Mouse (Mus musculus): Measurements from ENCODE around the gene Pik3c2b. TPM values are rescaled to one million over a fixed set of nuclear protein-coding genes. Genes with fewer than 3 reads are reported as not detected.

Gene Pik3c2b
- polyA plus RNA-seq (2014; fragmentation: Nextera tagmentation; extraction: Ambion mirVana): 6.4 and 7.7 TPM in 2 replicates

- Histone ChIP-seq H3K36me3 (ENCODE audit: control insufficient read depth, insufficient read depth, low read length) (no peaks in the 10 kb centered on the region), H3K4me1 (ENCODE audit: control insufficient read depth, insufficient read depth, low read length) (peaks cover 7% of the 10 kb centered on the region; the same call in 1 of the 2 replicates), H3K27me3 (ENCODE audit: control insufficient read depth, insufficient read depth, low read length) (no peaks in the 10 kb centered on the region), H3K4me2 (ENCODE audit: low read depth, severe bottlenecking) (peak within 1 kb of the TSS; percentile 93), H3K9me3 (ENCODE audit: control insufficient read depth, low read length) (no peaks in the 10 kb centered on the region), H3K27ac (replicated peaks; ENCODE audit: low read depth, low read length) (peak within 1 kb of the TSS; percentile 68; the same call in 1 of the 2 replicates), H3K4me3 (ENCODE audit: low read depth, low read length) (peak within 1 kb of the TSS; percentile 85), H3K9ac (ENCODE audit: low read length) (peak within 1 kb of the TSS; percentile 97)
- ATAC-seq (ENCODE audit: insufficient number of reproducible peaks, low FRiP score, low TSS enrichment, low read depth): no peak
- no peak for DNase-seq (ENCODE audit: low spot score)
- WGBS: 3% methylated on average over 15 of the region's 15 CpGs
Observed at GRCm38 (mm10) chr1:133045011-133045860, at the start of gene Pik3c2b. TSS of gene Pik3c2b (plus strand) at chr1:133045667.

- Histone ChIP-seq H3K27ac (replicated peaks; ENCODE audit: low read depth, low read length) (no peak overlapping the region), H3K9ac (ENCODE audit: low read length) (no peak overlapping the region), H3K4me3 (ENCODE audit: low read depth, low read length) (no peak overlapping the region), H3K4me2 (ENCODE audit: low read depth, severe bottlenecking) (no peak overlapping the region), H3K9me3 (ENCODE audit: control insufficient read depth, low read length) (no peaks in the 10 kb centered on the region), H3K27me3 (ENCODE audit: control insufficient read depth, insufficient read depth, low read length) (no peaks in the 10 kb centered on the region), H3K4me1 (ENCODE audit: control insufficient read depth, insufficient read depth, low read length) (no peaks in the 10 kb centered on the region), H3K36me3 (ENCODE audit: control insufficient read depth, insufficient read depth, low read length) (peaks cover 25% of the 10 kb centered on the region)
- WGBS: 93% methylated on average over 6 of the region's 6 CpGs
- ATAC-seq (ENCODE audit: insufficient number of reproducible peaks, low FRiP score, low TSS enrichment, low read depth) (no peak), DNase-seq (ENCODE audit: low spot score) (no peak)
Observed at GRCm38 (mm10) chr1:133000347-133000746, 45.1 kb upstream of the Pik3c2b start.

- WGBS: 95% methylated on average over 3 of the region's 3 CpGs
- no peak for ATAC-seq (ENCODE audit: insufficient number of reproducible peaks, low FRiP score, low TSS enrichment, low read depth)
Observed at GRCm38 (mm10) chr1:133006571-133006970, 38.9 kb upstream of the Pik3c2b start.

GRCm38 (mm10) chr1:133011955-133012841, 33.3 kb upstream of the Pik3c2b start:
- H3K27ac ChIP-seq (replicated peaks; ENCODE audit: low read depth, low read length): no peak overlapping the region
- no peak for DNase-seq (ENCODE audit: low spot score)
- no peak overlapping the region for H3K9ac ChIP-seq (ENCODE audit: low read length)
- ATAC-seq (ENCODE audit: insufficient number of reproducible peaks, low FRiP score, low TSS enrichment, low read depth): no peak
- WGBS: 88% methylated on average over 11 of the region's 13 CpGs
- no peaks in the 10 kb centered on the region for H3K9me3 ChIP-seq (ENCODE audit: control insufficient read depth, low read length)
- H3K27me3 ChIP-seq (ENCODE audit: control insufficient read depth, insufficient read depth, low read length): no peaks in the 10 kb centered on the region
- H3K36me3 ChIP-seq (ENCODE audit: control insufficient read depth, insufficient read depth, low read length): peaks cover 6% of the 10 kb centered on the region
- no peaks in the 10 kb centered on the region for H3K4me1 ChIP-seq (ENCODE audit: control insufficient read depth, insufficient read depth, low read length)
- H3K4me3 ChIP-seq (ENCODE audit: low read depth, low read length): no peak overlapping the region
- no peak overlapping the region for H3K4me2 ChIP-seq (ENCODE audit: low read depth, severe bottlenecking)

More at GRCm38 (mm10) chr1:133006571-133006970, 38.9 kb upstream of the Pik3c2b start:
- Histone ChIP-seq H3K9me3 (ENCODE audit: control insufficient read depth, low read length) (no peaks in the 10 kb centered on the region), H3K27ac (replicated peaks; ENCODE audit: low read depth, low read length) (no peak overlapping the region), H3K4me2 (ENCODE audit: low read depth, severe bottlenecking) (no peak overlapping the region), H3K4me3 (ENCODE audit: low read depth, low read length) (no peak overlapping the region), H3K4me1 (ENCODE audit: control insufficient read depth, insufficient read depth, low read length) (no peaks in the 10 kb centered on the region), H3K36me3 (ENCODE audit: control insufficient read depth, insufficient read depth, low read length) (peaks cover 9% of the 10 kb centered on the region), H3K9ac (ENCODE audit: low read length) (no peak overlapping the region), H3K27me3 (ENCODE audit: control insufficient read depth, insufficient read depth, low read length) (no peaks in the 10 kb centered on the region)
- no peak for DNase-seq (ENCODE audit: low spot score)

DNA sequence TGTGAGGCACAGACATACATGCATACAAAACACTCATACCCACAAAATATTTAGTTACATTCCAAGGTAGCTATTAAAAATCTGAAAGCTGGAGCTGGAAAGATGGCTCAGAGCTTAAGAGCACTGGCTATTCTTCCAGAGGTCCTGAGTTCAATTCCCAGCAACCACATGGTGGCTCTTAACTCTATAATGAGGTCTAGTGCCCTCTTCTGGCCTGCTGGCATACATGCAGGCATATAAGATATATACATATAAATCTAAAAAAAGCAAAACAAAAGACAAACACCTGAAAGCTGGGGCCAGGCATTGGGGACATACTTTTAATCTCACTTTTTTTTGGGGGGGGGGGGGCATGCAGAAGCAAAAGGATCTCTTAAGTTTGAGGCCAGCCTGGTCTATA, 32.1 kb upstream of the Pik3c2b start:
- Histone ChIP-seq H3K9ac (ENCODE audit: low read length) (no peak overlapping the region), H3K4me1 (ENCODE audit: control insufficient read depth, insufficient read depth, low read length) (no peaks in the 10 kb centered on the region), H3K27ac (replicated peaks; ENCODE audit: low read depth, low read length) (no peak overlapping the region), H3K36me3 (ENCODE audit: control insufficient read depth, insufficient read depth, low read length) (peaks cover 7% of the 10 kb centered on the region), H3K4me2 (ENCODE audit: low read depth, severe bottlenecking) (no peak overlapping the region), H3K27me3 (ENCODE audit: control insufficient read depth, insufficient read depth, low read length) (no peaks in the 10 kb centered on the region), H3K4me3 (ENCODE audit: low read depth, low read length) (no peak overlapping the region), H3K9me3 (ENCODE audit: control insufficient read depth, low read length) (no peaks in the 10 kb centered on the region)
- ATAC-seq (ENCODE audit: insufficient number of reproducible peaks, low FRiP score, low TSS enrichment, low read depth) (no peak), DNase-seq (ENCODE audit: low spot score) (no peak)

GRCm38 (mm10) chr1:133014196-133014595, 31.3 kb upstream of the Pik3c2b start:
- Histone ChIP-seq H3K27ac (replicated peaks; ENCODE audit: low read depth, low read length) (no peak overlapping the region), H3K9ac (ENCODE audit: low read length) (no peak overlapping the region), H3K36me3 (ENCODE audit: control insufficient read depth, insufficient read depth, low read length) (peaks cover 7% of the 10 kb centered on the region), H3K4me2 (ENCODE audit: low read depth, severe bottlenecking) (no peak overlapping the region), H3K9me3 (ENCODE audit: control insufficient read depth, low read length) (no peaks in the 10 kb centered on the region), H3K4me3 (ENCODE audit: low read depth, low read length) (no peak overlapping the region), H3K4me1 (ENCODE audit: control insufficient read depth, insufficient read depth, low read length) (no peaks in the 10 kb centered on the region), H3K27me3 (ENCODE audit: control insufficient read depth, insufficient read depth, low read length) (no peaks in the 10 kb centered on the region)
- ATAC-seq (ENCODE audit: insufficient number of reproducible peaks, low FRiP score, low TSS enrichment, low read depth): no peak
- WGBS: 95% methylated on average over 1 of the region's 1 CpGs
- DNase-seq (ENCODE audit: low spot score): no peak

- peaks cover 7% of the 10 kb centered on the region; the same call in 1 of the 2 replicates for H3K36me3 ChIP-seq (ENCODE audit: control insufficient read depth, insufficient read depth, low read length)
- H3K9ac ChIP-seq (ENCODE audit: low read length): no peak overlapping the region
- H3K4me2 ChIP-seq (ENCODE audit: low read depth, severe bottlenecking): no peak overlapping the region
- H3K4me3 ChIP-seq (ENCODE audit: low read depth, low read length): no peak overlapping the region
- H3K27me3 ChIP-seq (ENCODE audit: control insufficient read depth, insufficient read depth, low read length): no peaks in the 10 kb centered on the region
- no peaks in the 10 kb centered on the region for H3K9me3 ChIP-seq (ENCODE audit: control insufficient read depth, low read length)
- no peak for DNase-seq (ENCODE audit: low spot score)
- WGBS: 94% methylated on average over 9 of the region's 9 CpGs
- no peaks in the 10 kb centered on the region for H3K4me1 ChIP-seq (ENCODE audit: control insufficient read depth, insufficient read depth, low read length)
- no peak overlapping the region for H3K27ac ChIP-seq (replicated peaks; ENCODE audit: low read depth, low read length)
- ATAC-seq (ENCODE audit: insufficient number of reproducible peaks, low FRiP score, low TSS enrichment, low read depth): no peak
Observed at GRCm38 (mm10) chr1:133016775-133017428, 28.6 kb upstream of the Pik3c2b start.

GRCm38 (mm10) chr1:133018580-133018979, 26.9 kb upstream of the Pik3c2b start:
- WGBS: 86% methylated on average over 2 of the region's 2 CpGs
- H3K27ac ChIP-seq (replicated peaks; ENCODE audit: low read depth, low read length): no peak overlapping the region
- no peaks in the 10 kb centered on the region for H3K27me3 ChIP-seq (ENCODE audit: control insufficient read depth, insufficient read depth, low read length)
- H3K36me3 ChIP-seq (ENCODE audit: control insufficient read depth, insufficient read depth, low read length): peaks cover 7% of the 10 kb centered on the region; the same call in 1 of the 2 replicates
- H3K4me2 ChIP-seq (ENCODE audit: low read depth, severe bottlenecking): no peak overlapping the region
- ATAC-seq (ENCODE audit: insufficient number of reproducible peaks, low FRiP score, low TSS enrichment, low read depth) (no peak), DNase-seq (ENCODE audit: low spot score) (no peak)
- H3K9ac ChIP-seq (ENCODE audit: low read length): no peak overlapping the region
- no peak overlapping the region for H3K4me3 ChIP-seq (ENCODE audit: low read depth, low read length)
- H3K4me1 ChIP-seq (ENCODE audit: control insufficient read depth, insufficient read depth, low read length): no peaks in the 10 kb centered on the region
- H3K9me3 ChIP-seq (ENCODE audit: control insufficient read depth, low read length): no peaks in the 10 kb centered on the region

All from limb, embryonic 11.5 days (tissue).